1 mouse cellular context compared by ENCODE assay signal in the genomic region with DNA sequence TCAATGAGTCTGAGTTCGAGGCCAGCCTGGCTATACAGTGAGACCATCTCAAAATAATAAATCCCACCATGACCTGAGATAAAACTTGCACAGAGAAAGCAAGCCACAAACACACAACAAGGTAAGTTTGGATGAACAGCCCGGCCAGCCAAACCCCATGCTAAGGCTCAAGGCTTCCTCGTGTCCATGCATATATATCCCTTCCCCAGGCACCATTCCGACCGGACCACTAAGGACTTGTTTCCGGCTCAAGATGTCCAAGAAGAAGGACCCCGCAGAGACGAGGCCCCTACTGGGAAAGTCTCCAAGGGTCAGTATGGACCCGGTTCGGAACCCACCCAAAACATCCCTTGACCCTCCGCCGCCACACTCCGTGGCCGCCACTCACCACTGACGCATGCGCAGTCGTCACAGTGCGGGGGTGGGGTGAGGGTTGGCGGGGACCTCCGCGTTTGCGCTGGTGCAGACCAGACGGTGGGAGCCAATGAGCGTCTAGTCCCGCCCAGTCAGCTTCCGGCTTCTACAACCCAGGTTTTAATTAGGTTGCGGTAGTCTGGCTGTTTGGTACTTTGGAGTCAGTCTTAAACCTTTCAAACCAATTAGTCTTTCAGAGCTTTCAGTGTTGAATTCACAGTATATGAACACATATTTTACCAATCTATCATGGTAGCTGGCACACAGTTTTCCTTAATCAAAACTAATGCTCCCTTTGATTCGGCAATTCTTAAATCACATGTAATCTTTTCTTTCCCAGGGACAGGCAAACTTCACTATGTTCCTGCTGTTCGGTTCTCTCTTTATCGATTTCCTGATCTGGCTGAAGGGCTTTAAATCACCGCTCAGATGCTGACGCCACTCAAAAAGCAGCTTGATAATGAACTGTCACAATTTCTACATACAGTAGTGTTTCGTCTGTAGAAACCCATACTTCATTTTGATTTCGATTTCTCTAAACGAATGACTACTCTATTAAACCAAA.
TF ChIP-seq lines count a peak whose summit lies in the region.

A gene (minus strand): TSS at position 458 of the 979 bp plus-strand sequence.

TF ChIP-seq in CH12.LX, 34 proteins besides CTCF, POLR2A, EP300 and RAD21 (continued from another document):
- TF ChIP-seq TBP (conservative IDR thresholded peaks at IDR 0.05; ENCODE audit: low read depth, low read length) (peak; percentile 96), JUND (conservative IDR thresholded peaks at IDR 0.05; ENCODE audit: low read depth, low read length) (0 out of 2 replicates have a peak, but pooled peaks have one; percentile 27), USF1 (IDR thresholded peaks at IDR 0.05; ENCODE audit: low read depth, low read length) (no peak), SMC3 (IDR thresholded peaks at IDR 0.05; ENCODE audit: low read depth, low read length) (no peak), MAFK (IDR thresholded peaks at IDR 0.05; ENCODE audit: insufficient replicate concordance, low read length) (no peak), HCFC1 (IDR thresholded peaks at IDR 0.05; ENCODE audit: low read depth, low read length) (peak; percentile 75), MAX (IDR thresholded peaks at IDR 0.05; ENCODE audit: low read length) (peak; percentile 63), TCF12 (IDR thresholded peaks at IDR 0.05; ENCODE audit: low read depth, low read length) (peak; percentile 89), GABPA (IDR thresholded peaks at IDR 0.05; ENCODE audit: insufficient replicate concordance, low read depth, low read length) (no peak), KAT2A (IDR thresholded peaks at IDR 0.05; ENCODE audit: insufficient replicate concordance, low read length) (peak; percentile 49; the same call in 1 of the 2 replicates), POLR2AphosphoS2 (IDR thresholded peaks at IDR 0.05; ENCODE audit: low read depth, low read length) (peak; percentile 95), BHLHE40 (IDR thresholded peaks at IDR 0.05; ENCODE audit: low read depth, low read length) (0 out of 2 replicates have a peak, but pooled peaks have one; percentile 20), MYC (IDR thresholded peaks at IDR 0.05; ENCODE audit: low read depth, low read length) (peak; percentile 77), RCOR1 (conservative IDR thresholded peaks at IDR 0.05; ENCODE audit: low read depth, low read length) (no peak), JUN (IDR thresholded peaks at IDR 0.05; ENCODE audit: insufficient read depth, low read depth, low read length) (no peak), E2F4 (IDR thresholded peaks at IDR 0.05; ENCODE audit: insufficient replicate concordance, low read depth, low read length) (peak; percentile 73; the same call in 1 of the 2 replicates), CHD2 (IDR thresholded peaks at IDR 0.05; ENCODE audit: low read length) (peak; percentile 86), ELF1 (IDR thresholded peaks at IDR 0.05; ENCODE audit: low read depth, low read length) (peak; percentile 90), USF2 (conservative IDR thresholded peaks at IDR 0.05; ENCODE audit: low read depth, low read length) (no peak), MAZ (IDR thresholded peaks at IDR 0.05; ENCODE audit: low read depth, low read length) (peak; percentile 87; the same call in 1 of the 2 replicates), CHD1 (IDR thresholded peaks at IDR 0.05; ENCODE audit: low read depth, low read length) (no peak), MEF2A (IDR thresholded peaks at IDR 0.05; ENCODE audit: borderline replicate concordance, low read depth, low read length) (peak; percentile 60; the same call in 1 of the 2 replicates), IRF4 (IDR thresholded peaks at IDR 0.05; ENCODE audit: low read depth, low read length) (no peak; the same call in 1 of the 2 replicates)
